Mouse (Mus musculus): ENCODE data around the gene Fyn. TPM values are rescaled to one million over a fixed set of nuclear protein-coding genes. Genes with fewer than 3 reads are reported as not detected.

Gene Fyn
- polyA plus RNA-seq, 1 experiment from 2014 or later = 13.5 TPM

DNA sequence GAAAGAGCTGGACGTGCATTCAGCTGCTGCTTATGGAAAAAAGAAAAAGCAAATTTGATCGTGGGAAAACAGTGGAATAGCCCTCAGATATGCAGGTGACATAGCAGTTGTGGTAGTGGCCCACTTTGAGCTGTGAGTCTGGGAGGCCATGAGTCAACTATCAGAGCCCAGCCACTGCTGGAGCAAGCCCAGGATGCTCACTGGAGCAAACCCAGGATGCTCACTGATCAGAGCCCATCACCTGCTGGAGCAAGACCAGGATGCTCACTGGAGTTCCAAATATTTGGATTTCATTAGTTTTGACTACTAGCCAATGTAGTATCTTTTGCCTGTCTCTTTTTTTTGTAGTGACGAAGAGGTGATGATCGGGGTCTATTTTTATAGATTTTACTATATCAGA is 35.5 kb downstream of the Fyn start:
- ATAC-seq = no peak
- no peak overlapping the region for H3K4me3 ChIP-seq (ENCODE audit: low read depth, low read length)
- no peaks in the 10 kb centered on the region for H3K9me3 ChIP-seq (ENCODE audit: control insufficient read depth)
- H3K9ac ChIP-seq (ENCODE audit: low read depth, low read length) = no peak overlapping the region
- H3K4me1 ChIP-seq (replicated peaks; ENCODE audit: control insufficient read depth, insufficient read depth, low read length) = no peaks in the 10 kb centered on the region; the same call in 1 of the 2 replicates
- 0 out of 2 replicates have a peak, but pooled peaks cover 6% of the 10 kb centered on the region for H3K36me3 ChIP-seq (ENCODE audit: control insufficient read depth, insufficient read depth)
- 87% methylated on average over 4 of the region's 4 CpGs for WGBS
- H3K27me3 ChIP-seq (replicated peaks; ENCODE audit: control insufficient read depth, insufficient read depth, low read length) = no peaks in the 10 kb centered on the region
- no peak overlapping the region for H3K27ac ChIP-seq (ENCODE audit: low read depth, low read length)
- H3K4me2 ChIP-seq (replicated peaks; ENCODE audit: low read depth) = no peak overlapping the region
- TF ChIP-seq CTCF (IDR thresholded peaks at IDR 0.05; ENCODE audit: low read depth) = no peak

DNA sequence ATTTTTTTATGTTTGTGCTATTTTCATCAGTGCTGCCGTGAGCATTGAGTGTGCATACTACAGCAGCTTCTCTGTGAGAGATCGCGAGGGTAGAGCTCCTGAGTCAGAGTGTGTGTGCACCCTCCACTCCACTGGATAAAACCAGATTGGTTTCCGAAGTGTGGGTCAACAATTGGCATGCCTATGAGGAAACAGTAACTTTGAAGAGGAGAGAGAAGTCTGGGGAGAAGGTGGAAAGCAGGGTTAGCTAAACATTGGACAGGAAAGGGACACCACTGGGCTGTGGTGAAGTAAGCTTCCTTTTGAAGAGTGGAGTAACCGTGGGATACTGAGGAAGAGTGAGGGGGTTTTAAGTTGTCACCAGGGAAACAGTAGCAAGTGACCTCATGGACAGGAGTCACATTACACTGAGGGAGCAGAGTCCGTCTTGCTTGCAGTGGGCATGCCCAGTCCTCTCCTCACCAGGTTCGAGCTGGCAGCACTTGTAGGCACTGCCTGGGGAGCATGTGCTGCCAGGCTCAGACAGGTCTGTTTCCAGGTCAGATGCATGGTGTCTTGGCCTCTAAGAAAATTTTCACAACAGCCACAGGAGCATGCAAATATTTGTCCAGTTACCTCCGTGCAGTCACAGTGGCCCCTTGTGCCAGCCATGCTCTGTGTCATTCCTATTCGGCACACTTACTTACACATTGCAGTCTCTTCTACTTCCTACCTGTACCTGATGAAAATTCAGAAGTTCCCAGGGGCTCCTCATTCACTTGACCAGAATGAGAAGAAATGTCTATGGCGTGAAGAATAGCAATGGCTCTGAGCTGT is 37.5 kb downstream of the Fyn start:
- Histone ChIP-seq H3K36me3 (ENCODE audit: control insufficient read depth, insufficient read depth) (0 out of 2 replicates have a peak, but pooled peaks cover 6% of the 10 kb centered on the region), H3K4me2 (replicated peaks; ENCODE audit: low read depth) (no peak overlapping the region), H3K9ac (ENCODE audit: low read depth, low read length) (no peak overlapping the region), H3K4me1 (replicated peaks; ENCODE audit: control insufficient read depth, insufficient read depth, low read length) (no peaks in the 10 kb centered on the region; the same call in 1 of the 2 replicates), H3K9me3 (ENCODE audit: control insufficient read depth) (no peaks in the 10 kb centered on the region), H3K4me3 (ENCODE audit: low read depth, low read length) (no peak overlapping the region), H3K27me3 (replicated peaks; ENCODE audit: control insufficient read depth, insufficient read depth, low read length) (no peaks in the 10 kb centered on the region), H3K27ac (ENCODE audit: low read depth, low read length) (no peak overlapping the region)
- TF ChIP-seq CTCF (IDR thresholded peaks at IDR 0.05; ENCODE audit: low read depth) = no peak
- 56% methylated on average over 10 of the region's 10 CpGs for WGBS
- peak; percentile 49; the same call in 1 of the 2 replicates for ATAC-seq

DNA sequence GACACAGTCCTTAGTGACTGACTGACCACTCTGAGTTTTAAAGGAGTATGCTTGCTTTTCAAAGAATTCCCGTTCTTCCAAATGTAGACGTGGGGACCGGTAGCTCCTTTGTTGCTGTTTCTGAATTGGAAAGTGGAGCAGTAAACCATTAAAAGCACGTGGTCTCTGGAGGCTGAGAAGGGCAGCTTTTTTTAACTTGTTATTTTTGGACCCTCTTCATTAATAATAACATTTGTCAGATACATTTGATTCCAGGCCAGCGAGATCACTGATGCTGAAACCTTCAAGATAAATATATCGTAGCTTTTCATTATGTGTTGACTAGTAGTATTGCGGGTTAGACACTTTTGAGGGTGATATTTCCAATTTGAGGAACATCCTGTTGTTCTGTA is 38.1 kb downstream of the Fyn start:
- no peak overlapping the region for H3K9ac ChIP-seq (ENCODE audit: low read depth, low read length)
- H3K9me3 ChIP-seq (ENCODE audit: control insufficient read depth) = no peaks in the 10 kb centered on the region
- no peak overlapping the region for H3K27ac ChIP-seq (ENCODE audit: low read depth, low read length)
- H3K4me1 ChIP-seq (replicated peaks; ENCODE audit: control insufficient read depth, insufficient read depth, low read length) = no peaks in the 10 kb centered on the region; the same call in 1 of the 2 replicates
- 65% methylated on average over 7 of the region's 7 CpGs for WGBS
- H3K4me3 ChIP-seq (ENCODE audit: low read depth, low read length) = no peak overlapping the region
- H3K27me3 ChIP-seq (replicated peaks; ENCODE audit: control insufficient read depth, insufficient read depth, low read length) = no peaks in the 10 kb centered on the region
- 0 out of 2 replicates have a peak, but pooled peaks cover 6% of the 10 kb centered on the region for H3K36me3 ChIP-seq (ENCODE audit: control insufficient read depth, insufficient read depth)
- TF ChIP-seq CTCF (IDR thresholded peaks at IDR 0.05; ENCODE audit: low read depth) = no peak
- no peak overlapping the region for H3K4me2 ChIP-seq (replicated peaks; ENCODE audit: low read depth)
- ATAC-seq = no peak

DNA sequence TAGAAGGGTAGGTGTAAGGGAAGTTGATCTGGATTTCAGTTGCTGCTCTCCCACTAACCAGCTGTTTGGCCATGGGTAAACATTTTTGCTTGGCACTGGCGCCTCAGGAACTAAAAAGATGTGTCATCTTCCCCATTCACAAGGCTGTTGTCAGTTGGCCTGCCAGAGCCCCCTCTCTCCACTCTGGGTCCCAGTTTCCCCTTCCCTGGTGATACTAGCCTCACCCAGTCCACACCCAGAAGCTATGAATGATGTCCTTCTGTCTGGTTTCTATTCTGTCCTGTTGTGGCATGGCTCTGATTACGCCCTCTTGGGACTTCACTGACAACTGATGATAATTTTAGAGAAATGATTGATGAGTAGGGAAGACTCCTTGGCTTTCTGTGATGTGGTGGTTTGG is 38.9 kb downstream of the Fyn start:
- 96% methylated on average over 2 of the region's 2 CpGs for WGBS
- H3K27ac ChIP-seq (ENCODE audit: low read depth, low read length) = no peak overlapping the region
- no peak for ATAC-seq

DNA sequence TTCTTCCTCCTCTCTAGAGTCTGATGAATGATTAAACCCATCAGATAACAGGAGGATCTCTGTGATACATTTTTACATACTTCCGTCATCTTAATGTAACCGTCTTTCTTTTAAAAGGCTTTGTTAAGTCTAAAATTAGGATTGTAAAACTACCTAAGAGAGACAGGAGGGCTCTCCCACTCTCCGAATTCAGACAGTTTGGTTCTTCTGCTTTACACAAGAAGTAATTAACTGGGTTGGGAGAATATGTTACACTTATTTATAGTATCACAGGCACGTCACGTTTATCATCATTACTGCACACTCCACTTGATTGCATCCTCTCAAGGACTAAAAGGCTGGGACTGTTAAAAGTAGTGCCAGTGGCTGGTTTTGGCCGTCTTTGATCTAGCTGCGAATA is 40.9 kb downstream of the Fyn start:
- 53% methylated on average over 7 of the region's 7 CpGs for WGBS
- H3K9ac ChIP-seq (ENCODE audit: low read depth, low read length) = no peak overlapping the region
- H3K36me3 ChIP-seq (ENCODE audit: control insufficient read depth, insufficient read depth) = no peaks in the 10 kb centered on the region
- H3K27me3 ChIP-seq (replicated peaks; ENCODE audit: control insufficient read depth, insufficient read depth, low read length) = no peaks in the 10 kb centered on the region
- ATAC-seq = no peak
- no peak overlapping the region for H3K4me3 ChIP-seq (ENCODE audit: low read depth, low read length)
- TF ChIP-seq CTCF (IDR thresholded peaks at IDR 0.05; ENCODE audit: low read depth) = no peak
- no peaks in the 10 kb centered on the region; the same call in 1 of the 2 replicates for H3K4me1 ChIP-seq (replicated peaks; ENCODE audit: control insufficient read depth, insufficient read depth, low read length)
- H3K27ac ChIP-seq (ENCODE audit: low read depth, low read length) = no peak overlapping the region
- no peak overlapping the region for H3K4me2 ChIP-seq (replicated peaks; ENCODE audit: low read depth)
- H3K9me3 ChIP-seq (ENCODE audit: control insufficient read depth) = no peaks in the 10 kb centered on the region

More for the DNA sequence above, 38.9 kb downstream of the Fyn start:
- Histone ChIP-seq H3K9me3 (ENCODE audit: control insufficient read depth) (no peaks in the 10 kb centered on the region), H3K36me3 (ENCODE audit: control insufficient read depth, insufficient read depth) (0 out of 2 replicates have a peak, but pooled peaks cover 6% of the 10 kb centered on the region), H3K4me3 (ENCODE audit: low read depth, low read length) (no peak overlapping the region), H3K9ac (ENCODE audit: low read depth, low read length) (no peak overlapping the region), H3K4me2 (replicated peaks; ENCODE audit: low read depth) (no peak overlapping the region), H3K4me1 (replicated peaks; ENCODE audit: control insufficient read depth, insufficient read depth, low read length) (no peaks in the 10 kb centered on the region; the same call in 1 of the 2 replicates), H3K27me3 (replicated peaks; ENCODE audit: control insufficient read depth, insufficient read depth, low read length) (no peaks in the 10 kb centered on the region)
- TF ChIP-seq CTCF (IDR thresholded peaks at IDR 0.05; ENCODE audit: low read depth) = no peak

DNA sequence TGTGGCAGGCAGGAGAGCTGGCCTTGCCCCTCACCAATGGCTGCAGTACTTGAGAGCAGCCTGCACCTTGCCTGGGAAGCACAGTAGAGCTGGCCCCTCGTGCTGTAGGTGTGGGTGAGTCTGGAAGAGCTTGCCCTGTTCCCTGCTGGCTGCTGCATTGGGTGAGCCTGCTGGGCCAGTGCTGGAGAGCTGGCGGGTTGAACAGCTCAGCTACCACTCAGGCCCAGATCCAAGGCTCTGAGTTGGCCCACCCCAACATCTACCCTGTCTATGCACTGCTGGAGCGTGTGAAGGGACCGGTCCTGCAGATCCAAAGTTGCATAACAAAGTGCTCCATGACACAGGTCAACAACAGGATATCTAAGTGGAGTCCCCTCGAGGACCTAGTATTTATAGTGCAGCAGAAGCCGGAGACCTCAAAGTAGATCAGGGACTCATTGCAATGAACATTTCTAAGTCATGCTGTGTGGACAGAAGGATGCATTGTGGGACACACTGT is 41.5 kb downstream of the Fyn start:
- 76% methylated on average over 6 of the region's 6 CpGs for WGBS

More for the DNA sequence above, 41.5 kb downstream of the Fyn start:
- Histone ChIP-seq H3K4me2 (replicated peaks; ENCODE audit: low read depth) (no peak overlapping the region), H3K27ac (ENCODE audit: low read depth, low read length) (no peak overlapping the region), H3K36me3 (ENCODE audit: control insufficient read depth, insufficient read depth) (no peaks in the 10 kb centered on the region), H3K4me3 (ENCODE audit: low read depth, low read length) (no peak overlapping the region), H3K4me1 (replicated peaks; ENCODE audit: control insufficient read depth, insufficient read depth, low read length) (no peaks in the 10 kb centered on the region), H3K27me3 (replicated peaks; ENCODE audit: control insufficient read depth, insufficient read depth, low read length) (no peaks in the 10 kb centered on the region), H3K9me3 (ENCODE audit: control insufficient read depth) (no peaks in the 10 kb centered on the region), H3K9ac (ENCODE audit: low read depth, low read length) (no peak overlapping the region)
- ATAC-seq = no peak
- TF ChIP-seq CTCF (IDR thresholded peaks at IDR 0.05; ENCODE audit: low read depth) = no peak

Data from intestine, postnatal 0 days (tissue).